8 mouse cellular contexts compared by ENCODE assay signal in genomic region chr14:115040091-115040571, GRCm38 (mm10). TPM values are rescaled to one million over a fixed set of nuclear protein-coding genes. Genes with fewer than 3 reads are reported as not detected.
DNase-seq lines count a peak whose midpoint lies in the region; ATAC-seq and TF ChIP-seq lines count a peak whose summit lies in the region.

No protein-coding gene starts in this region.

- H3K4me2 ChIP-seq in forebrain, embryonic 16.5 days (ENCODE audit: low read length), result peak overlapping the region; percentile 93
- peak overlapping the region; percentile 77 for H3K4me2 ChIP-seq in liver, embryonic 11.5 days
- peak overlapping the region; percentile 92 for H3K4me2 ChIP-seq in neural tube, embryonic 15.5 days

- WGBS in heart, adult 2 months, result 2% methylated on average over 30 of the region's 30 CpGs
- 1% methylated on average over 30 of the region's 30 CpGs for WGBS in forebrain, embryonic 16.5 days
- 1% methylated on average over 30 of the region's 30 CpGs for WGBS in liver, embryonic 11.5 days
- 1% methylated on average over 30 of the region's 30 CpGs for WGBS in neural tube, embryonic 15.5 days

- DNase-seq in heart, adult 2 months, result no peak
- DNase-seq in heart, postnatal 36 days, result no peak
- peak; percentile 9 for DNase-seq in 3T3-L1 (ENCODE audit: low read depth, low spot score)
- no peak for DNase-seq in liver, embryonic 11.5 days (ENCODE audit: low spot score)
- no peak for DNase-seq in right cerebral cortex, postnatal 25 days

- 0 out of 2 replicates have a peak, but pooled peaks cover 2% of the 10 kb centered on the region for H3K79me2 ChIP-seq in heart, adult 2 months (replicated peaks; ENCODE audit: control insufficient read depth, insufficient read depth, low read length)

- ATAC-seq in activated CD4-positive, CD25-positive, alpha-beta regulatory T cell, adult 4 months, result peak; percentile 10
- peak; percentile 32 for ATAC-seq in forebrain, embryonic 16.5 days
- ATAC-seq in liver, embryonic 11.5 days (replicated peaks; ENCODE audit: low FRiP score), result peak; percentile 67
- peak; percentile 3 for ATAC-seq in neural tube, embryonic 15.5 days (ENCODE audit: low FRiP score)

- H3K4me3 ChIP-seq in heart, adult 2 months, result peak overlapping the region; percentile 62
- H3K4me3 ChIP-seq in forebrain, embryonic 16.5 days (replicated peaks; ENCODE audit: low read length), result peak overlapping the region; percentile 74
- H3K4me3 ChIP-seq in liver, embryonic 11.5 days (ENCODE audit: low read depth, low read length), result peak overlapping the region; percentile 97
- H3K4me3 ChIP-seq in neural tube, embryonic 15.5 days (replicated peaks), result peak overlapping the region; percentile 82

- no peak for TF ChIP-seq EP300 in heart, adult 2 months (IDR thresholded peaks at IDR 0.05; ENCODE audit: insufficient read depth, low read depth, low read length)

- H3K9me3 ChIP-seq in forebrain, embryonic 16.5 days (ENCODE audit: control insufficient read depth, low read length), result no peaks in the 10 kb centered on the region
- no peaks in the 10 kb centered on the region for H3K9me3 ChIP-seq in liver, embryonic 11.5 days (ENCODE audit: control insufficient read depth, low read length)
- no peaks in the 10 kb centered on the region for H3K9me3 ChIP-seq in neural tube, embryonic 15.5 days (replicated peaks)

- TF ChIP-seq CTCF in heart, adult 2 months (IDR thresholded peaks at IDR 0.05), result no peak

- no peaks in the 10 kb centered on the region for H3K4me1 ChIP-seq in heart, adult 2 months (ENCODE audit: control insufficient read depth, insufficient read depth, low read length)
- H3K4me1 ChIP-seq in forebrain, embryonic 16.5 days (replicated peaks; ENCODE audit: control insufficient read depth, insufficient read depth, low read length), result peaks cover 14% of the 10 kb centered on the region
- H3K4me1 ChIP-seq in liver, embryonic 11.5 days (replicated peaks; ENCODE audit: control insufficient read depth, insufficient read depth, low read length), result peaks cover 16% of the 10 kb centered on the region
- peaks cover 25% of the 10 kb centered on the region for H3K4me1 ChIP-seq in neural tube, embryonic 15.5 days

- peak overlapping the region; percentile 66 for H3K9ac ChIP-seq in heart, adult 2 months (ENCODE audit: low read depth, low read length)
- peak overlapping the region; percentile 98 for H3K9ac ChIP-seq in forebrain, embryonic 16.5 days (replicated peaks; ENCODE audit: low read depth, low read length)
- H3K9ac ChIP-seq in liver, embryonic 11.5 days (ENCODE audit: low read depth, low read length), result peak overlapping the region; percentile 99
- peak overlapping the region; percentile 79 for H3K9ac ChIP-seq in neural tube, embryonic 15.5 days (replicated peaks)

- H3K36me3 ChIP-seq in heart, adult 2 months (ENCODE audit: control insufficient read depth, insufficient read depth, low read length), result peaks cover 5% of the 10 kb centered on the region; the same call in 1 of the 2 replicates
- no peaks in the 10 kb centered on the region; the same call in 1 of the 2 replicates for H3K36me3 ChIP-seq in forebrain, embryonic 16.5 days (ENCODE audit: control insufficient read depth, insufficient read depth)
- H3K36me3 ChIP-seq in liver, embryonic 11.5 days (ENCODE audit: control insufficient read depth, insufficient read depth, low read length), result peaks cover 14% of the 10 kb centered on the region
- peaks cover 8% of the 10 kb centered on the region for H3K36me3 ChIP-seq in neural tube, embryonic 15.5 days

- intact Hi-C loops in heart, adult 2 months (cut with DNase I), result loop anchor here (5.0 kb wide), 1 partner anchor 93 kb away; no protein-coding TSS in a partner anchor
- intact Hi-C loops in heart, postnatal 36 days (cut with DNase I), result loop anchor here (5.0 kb wide), 1 partner anchor 188 kb away; no protein-coding TSS in a partner anchor

- TF ChIP-seq POLR2A in heart, adult 2 months (IDR thresholded peaks at IDR 0.05; ENCODE audit: insufficient read depth, low read depth, low read length), result no peak

- no peak overlapping the region; the same call in 1 of the 2 replicates for H3K27ac ChIP-seq in heart, adult 2 months
- peak overlapping the region; percentile 88 for H3K27ac ChIP-seq in forebrain, embryonic 16.5 days (ENCODE audit: low read length)
- H3K27ac ChIP-seq in liver, embryonic 11.5 days (ENCODE audit: low read depth, low read length), result peak overlapping the region; percentile 98
- 0 out of 2 replicates have a peak overlapping the region, but pooled peaks have one; percentile 90 for H3K27ac ChIP-seq in neural tube, embryonic 15.5 days (replicated peaks)

- H3K27me3 ChIP-seq in heart, adult 2 months (ENCODE audit: control insufficient read depth, insufficient read depth, low read length), result no peaks in the 10 kb centered on the region
- no peaks in the 10 kb centered on the region for H3K27me3 ChIP-seq in forebrain, embryonic 16.5 days (replicated peaks; ENCODE audit: control insufficient read depth, insufficient read depth, low read length)
- H3K27me3 ChIP-seq in liver, embryonic 11.5 days (replicated peaks; ENCODE audit: control insufficient read depth, insufficient read depth, low read length), result no peaks in the 10 kb centered on the region
- H3K27me3 ChIP-seq in neural tube, embryonic 15.5 days (replicated peaks), result no peaks in the 10 kb centered on the region

RNA-seq across cellular contexts. Expression of gene Gpc5, which starts 51.9 kb away (rescaled TPM):
- total RNA-seq in heart, adult 2 months (2021), result not detected
- not detected in 2 replicates for polyA plus RNA-seq in heart, adult 2 months (2012; rRNA removed)
- total RNA-seq in heart, postnatal 36 days (2021), result not detected
- polyA plus RNA-seq in activated CD4-positive, CD25-positive, alpha-beta regulatory T cell, adult 4 months (2017; shearing (Covaris generic)), result not detected
- 2.0 and 3.1 TPM in 2 replicates for polyA plus RNA-seq in forebrain, embryonic 16.5 days (2015; fragmentation: Nextera tagmentation; extraction: Ambion mirVana)
- polyA plus RNA-seq in liver, embryonic 11.5 days (2014; fragmentation: Nextera tagmentation; extraction: Ambion mirVana), result 0.12 TPM in 1 of 2 replicates, not detected in the other
- polyA plus RNA-seq in neural tube, embryonic 15.5 days (2015; fragmentation: Nextera tagmentation; extraction: Ambion mirVana), result 17.4 and 21.3 TPM in 2 replicates

Comparison
In these comparisons a context has a peak if more than half of its experiments do, and no peak if none do; other contexts are left out.
1. ATAC-seq: peak in every context shown above with its lines; median percentile 67 in liver, embryonic 11.5 days; 32 in forebrain, embryonic 16.5 days; 10 in activated CD4-positive, CD25-positive, alpha-beta regulatory T cell, adult 4 months; 3 in neural tube, embryonic 15.5 days.